ENCODE assay signal across 10 mouse cellular contexts in the genomic region with DNA sequence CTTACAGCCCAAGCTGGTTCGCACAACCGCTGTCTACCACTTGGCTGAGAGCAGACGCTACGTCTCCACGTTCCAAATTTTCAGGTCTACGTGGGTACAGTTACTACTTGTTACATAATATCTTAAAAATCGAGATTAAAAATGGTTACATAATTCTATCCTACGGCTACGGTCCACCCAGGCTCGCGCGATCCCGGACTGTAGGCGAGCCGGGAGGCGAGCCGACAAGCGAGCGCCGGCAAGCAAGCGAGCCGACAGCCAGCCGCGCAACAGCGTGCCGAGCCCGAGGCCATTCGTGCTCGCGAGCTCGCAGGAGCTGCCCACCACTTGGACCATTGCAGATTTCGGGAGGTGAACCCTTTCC. TPM values are rescaled to one million over a fixed set of nuclear protein-coding genes. Genes with fewer than 3 reads are reported as not detected.
DNase-seq lines count a peak whose midpoint lies in the region; ATAC-seq and TF ChIP-seq lines count a peak whose summit lies in the region.
"Had no signal": no experiment of that assay in that cellular context is flagged by ENCODE, and none has a peak within 500 bp of the region (broad histone marks: within the 10 kb centered on the region; RNA-seq: fewer than 3 reads in every experiment).

No protein-coding gene starts in this region.

- H3K27me3 ChIP-seq in heart, embryonic 16.5 days (ENCODE audit: control insufficient read depth, insufficient read depth, low read length) = peaks cover 67% of the 10 kb centered on the region

- no peak overlapping the region for H3K27ac ChIP-seq in heart, embryonic 16.5 days (ENCODE audit: low read length)
- H3K27ac ChIP-seq in cortical plate, adult 2 months (ENCODE audit: insufficient read depth, low read length) = peak overlapping the region; percentile 91
- H3K27ac ChIP-seq: macrophage had no signal

- ATAC-seq in heart, embryonic 16.5 days (replicated peaks; ENCODE audit: extremely low read depth, insufficient read depth, low FRiP score) = peak; percentile 47; the same call in 1 of the 2 replicates
- peak; percentile 13 to 36; a peak in 2 of 4 replicates for ATAC-seq in hematopoietic stem cell, adult 5-6 weeks (replicated peaks in 1 of 2; ENCODE audit: insufficient read depth in 1 of 2, low FRiP score in 2 of 2, low TSS enrichment in 1 of 2, low read depth in 1 of 2, poor library complexity in 2 of 2, severe bottlenecking in 2 of 2)
- peak; percentile 38 for ATAC-seq in megakaryocyte progenitor cell, adult 5-6 weeks (replicated peaks; ENCODE audit: poor library complexity)

- DNase-seq in heart, postnatal 10 days = no peak
- DNase-seq in right cerebral cortex, postnatal 14 days = no peak
- DNase-seq in cerebellum, adult 9-10 months = no peak
- no peak for DNase-seq in ovary, postnatal 10 days (ENCODE audit: low spot score)

- H3K9ac ChIP-seq in heart, embryonic 16.5 days (ENCODE audit: low read length) = no peak overlapping the region

- 59% methylated on average over 32 of the region's 32 CpGs for WGBS in heart, embryonic 16.5 days

- no peak for TF ChIP-seq POLR2A in cortical plate, adult 2 months (IDR thresholded peaks at IDR 0.05; ENCODE audit: extremely low read depth, insufficient read depth, low read length)

- peaks cover 49% of the 10 kb centered on the region for H3K36me3 ChIP-seq in heart, embryonic 16.5 days (ENCODE audit: control insufficient read depth, insufficient read depth)

- H3K9me3 ChIP-seq in heart, embryonic 16.5 days (replicated peaks; ENCODE audit: control insufficient read depth, low read length) = peaks cover 27% of the 10 kb centered on the region

- H3K4me2 ChIP-seq in heart, embryonic 16.5 days (ENCODE audit: low read depth, low read length) = peak overlapping the region; percentile 67; the same call in 1 of the 2 replicates

- H3K4me1 ChIP-seq in heart, embryonic 16.5 days (ENCODE audit: control insufficient read depth, insufficient read depth, low read length) = peaks cover 5% of the 10 kb centered on the region; the same call in 1 of the 2 replicates
- H3K4me1 ChIP-seq in cortical plate, adult 2 months (ENCODE audit: control insufficient read depth, insufficient read depth, low read length) = peaks cover 2% of the 10 kb centered on the region; the same call in 1 of the 2 replicates

- intact Hi-C loops in heart, postnatal 10 days (cut with DNase I) = loop anchor here (1.0 to 10.0 kb wide), 3 partner anchors 266 to 509 kb away; no protein-coding TSS in a partner anchor

- TF ChIP-seq CTCF in cortical plate, adult 2 months (IDR thresholded peaks at IDR 0.05; ENCODE audit: extremely low read depth, insufficient read depth, low read length) = no peak

- peak overlapping the region; percentile 39 for H3K4me3 ChIP-seq in heart, embryonic 16.5 days (ENCODE audit: low read length)
- H3K4me3 ChIP-seq in cortical plate, adult 2 months (ENCODE audit: insufficient read depth, low read length) = peak overlapping the region; percentile 63

RNA-seq across cellular contexts. Expression of a gene that starts 13.1 kb away (rescaled TPM):
- 496 and 553 TPM in 2 replicates for polyA plus RNA-seq in heart, embryonic 16.5 days (2015; fragmentation: Nextera tagmentation; extraction: Ambion mirVana)
- total RNA-seq in heart, postnatal 10 days (2021) = 100 to 1,000 TPM; 233 to 235 TPM
- 27.2 and 31.1 TPM in 2 replicates for polyA plus RNA-seq in cortical plate, adult 2 months (2012; rRNA removed)
- 22.5 and 23.0 TPM in 2 replicates for total RNA-seq in hematopoietic stem cell, adult 5-6 weeks (2017)
- 8.3 and 13.5 TPM in 2 replicates for total RNA-seq in megakaryocyte progenitor cell, adult 5-6 weeks (2015)
- 4.5 and 12.8 TPM in 2 replicates for total RNA-seq in megakaryocyte progenitor cell, adult 5-6 weeks (2017)
- total RNA-seq: MEL had no signal
- polyA plus RNA-seq: macrophage had no signal
